Mouse (Mus musculus) layer of hippocampus, postnatal 25 days (tissue): Measurements from ENCODE around the gene Cybc1. TPM values are rescaled to one million over a fixed set of nuclear protein-coding genes. Genes with fewer than 3 reads are reported as not detected.

Source experiments
- DNase-seq, 2 experiments: peaks; one replicate each; pipeline ENCODE4 v3.0.0; 2022; ENCODE audit warnings: mixed read lengths in 2 of 2, low spot score in 1 of 2; ENCODE audit errors: extremely low spot score in 1 of 2
- total RNA-seq, 2 experiments: library from RNA; stranded (reverse); gene quantifications; 2 replicates each; pipeline ENCODE4 v1.2.3; 2021

The Cybc1 gene
- total RNA-seq = 10 to 100 TPM; 23.3 to 24.0 TPM

DNA sequence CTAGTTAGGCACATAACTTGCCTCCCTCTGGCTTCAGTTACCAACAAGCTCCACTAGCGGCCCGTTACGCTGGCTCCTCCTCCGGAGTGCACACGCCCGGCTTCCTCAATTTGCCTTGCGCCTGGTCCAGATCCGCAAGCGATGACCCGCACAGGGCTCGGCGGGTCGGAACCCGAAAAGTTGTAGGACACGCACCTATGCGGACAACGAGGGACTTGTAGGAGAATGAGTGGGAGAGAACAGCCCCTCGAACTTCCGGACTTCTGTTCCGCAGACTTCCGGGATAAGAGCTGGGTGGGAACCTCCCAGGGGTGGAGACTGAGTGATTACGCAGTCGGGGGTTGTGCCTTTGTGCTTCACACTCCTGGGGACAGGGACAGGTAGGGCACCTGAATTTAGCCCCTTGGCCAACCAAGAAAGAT lies at the start of gene Cybc1:
Cybc1 (minus strand) TSS at position 305 of the 422 bp plus-strand sequence.
- peak; percentile 53 for DNase-seq

DNA sequence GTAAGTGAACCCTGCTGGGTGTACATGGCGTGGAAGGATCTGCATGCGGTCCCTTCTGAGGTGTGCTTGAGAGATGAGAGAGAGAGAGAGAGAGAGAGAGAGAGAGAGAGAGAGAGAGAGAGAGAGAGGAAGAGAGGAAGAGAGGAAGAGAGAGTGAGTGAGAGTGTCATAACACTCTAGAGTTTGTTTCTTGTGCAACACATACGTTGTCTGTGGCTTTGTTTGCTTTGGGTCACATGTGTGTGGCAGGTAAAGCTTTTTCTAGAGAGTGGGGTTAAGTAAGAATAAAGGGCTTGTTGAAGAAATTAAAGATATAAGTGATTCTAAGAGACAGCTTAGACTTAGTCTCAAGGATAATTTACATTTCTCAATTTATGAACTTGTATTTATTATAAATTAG lies 48.9 kb upstream of the Cybc1 start:
- DNase-seq = no peak

DNA sequence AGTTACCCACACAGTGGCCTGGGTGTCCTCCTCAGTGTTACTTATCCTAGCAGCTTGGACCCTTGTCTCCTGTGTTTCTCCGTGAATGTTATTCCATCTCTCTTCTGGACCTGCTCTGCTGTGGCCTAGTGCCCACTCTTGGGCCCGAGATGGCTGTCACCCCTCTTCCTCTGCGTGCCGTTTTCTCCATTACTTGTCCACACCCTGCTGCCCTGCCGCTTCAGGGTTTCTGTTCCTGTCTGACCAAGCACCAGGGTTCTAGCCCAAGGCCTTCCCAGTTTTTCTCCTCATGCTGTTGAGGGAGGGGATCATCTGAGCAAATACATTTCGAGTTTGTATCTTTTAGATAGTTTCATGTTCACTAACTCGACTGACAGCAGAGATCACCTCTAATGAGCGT lies 48.4 kb upstream of the Cybc1 start:
- no peak for DNase-seq

DNA sequence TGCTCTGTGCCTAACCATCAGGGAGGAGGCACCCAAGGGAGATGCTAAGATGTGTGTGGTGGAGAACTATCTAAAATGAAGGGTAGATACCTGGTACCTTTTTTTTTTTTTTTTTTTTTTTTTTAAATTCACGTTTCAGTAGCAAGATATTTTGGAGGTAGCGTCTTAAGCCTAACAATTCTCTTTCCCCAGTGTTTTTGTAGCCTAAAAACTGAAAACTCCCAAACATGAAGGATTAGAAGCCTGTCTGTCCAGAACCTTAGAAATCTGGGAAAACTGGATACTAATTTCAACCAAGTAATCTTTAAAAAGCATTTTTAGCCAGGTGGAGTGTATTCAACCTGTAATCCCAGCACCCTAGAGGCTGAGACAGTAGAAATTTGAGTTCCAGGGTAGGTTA lies 32.0 kb upstream of the Cybc1 start:
- DNase-seq = no peak

DNA sequence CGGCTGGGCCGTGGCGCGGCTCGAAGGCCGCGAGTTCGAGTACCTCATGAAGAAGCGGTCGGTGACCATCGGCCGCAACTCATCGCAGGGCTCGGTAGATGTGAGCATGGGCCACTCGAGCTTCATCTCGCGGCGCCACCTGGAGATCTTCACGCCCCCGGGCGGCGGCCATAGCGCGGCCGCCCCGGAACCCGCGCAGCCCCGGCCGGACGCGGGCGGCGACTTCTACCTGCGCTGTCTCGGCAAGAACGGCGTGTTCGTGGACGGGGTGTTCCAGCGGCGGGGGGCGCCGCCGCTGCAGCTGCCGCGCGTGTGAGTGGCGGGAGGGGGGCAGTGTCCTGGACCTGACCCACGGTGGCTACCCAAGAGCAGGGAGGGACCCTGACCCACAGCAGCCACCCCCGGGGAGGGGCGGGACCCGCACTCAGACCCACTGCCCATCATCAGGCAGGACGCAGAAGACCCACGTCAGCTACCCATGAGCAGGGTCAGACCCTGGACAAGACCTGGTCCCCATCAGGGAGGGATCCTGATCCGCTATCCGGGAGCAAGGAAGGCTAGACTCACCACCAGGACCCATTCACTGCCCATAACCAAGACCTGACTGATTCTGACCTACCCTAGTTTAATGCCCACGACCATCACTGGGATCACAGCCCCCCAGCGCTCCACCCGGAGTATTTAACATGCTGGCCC lies 31.2 kb upstream of the Cybc1 start:
- peak in 1 of 2 experiments; percentile 25 for DNase-seq

DNA sequence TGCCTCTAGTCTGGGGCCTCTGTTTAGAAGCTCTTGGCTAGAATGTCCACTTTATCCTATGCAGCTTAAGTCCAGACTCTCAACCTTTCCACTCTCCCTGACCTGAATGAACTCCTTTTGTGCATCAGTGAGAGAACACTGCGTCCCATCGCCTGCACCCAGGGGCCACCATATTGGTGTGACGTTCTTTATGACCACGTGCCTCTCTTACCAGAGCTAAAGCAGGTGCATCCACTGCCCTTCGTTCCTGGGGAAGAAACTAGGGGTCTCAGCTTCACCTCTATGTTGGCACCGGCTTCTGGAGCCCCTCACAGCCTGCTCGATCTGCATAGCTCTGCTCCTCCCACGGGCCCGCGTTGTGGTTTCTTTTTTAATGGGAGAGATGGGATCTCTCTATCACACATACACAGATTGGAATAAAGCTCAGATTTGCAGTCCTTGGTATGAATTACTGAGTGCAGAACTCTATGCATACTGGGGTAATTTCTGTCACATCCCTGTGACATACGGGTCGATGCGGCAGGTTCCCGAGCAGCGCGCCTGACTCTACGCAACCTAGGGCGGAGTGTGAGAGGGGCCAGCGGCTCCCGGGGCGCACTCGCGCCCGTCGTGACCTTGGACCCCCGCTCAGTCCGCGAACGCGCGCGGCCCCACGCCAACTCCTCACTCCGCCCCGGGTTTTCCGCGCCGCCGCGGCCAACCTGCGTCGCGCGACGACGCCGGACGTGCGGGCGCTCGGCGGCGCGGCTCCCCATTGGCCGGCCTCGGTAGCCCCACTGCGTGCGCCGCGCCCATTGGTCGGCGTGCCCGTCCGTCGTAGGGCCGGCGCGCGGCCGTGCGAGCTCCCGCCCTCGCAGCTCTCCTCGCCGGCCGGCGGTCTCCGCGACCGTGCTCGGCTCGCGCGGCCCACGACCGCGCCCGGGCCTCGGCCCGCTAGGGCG lies 30.3 kb upstream of the Cybc1 start, which contains the start of gene Foxk2:
Foxk2 (plus strand) TSS at position 831 of the 941 bp plus-strand sequence.
- DNase-seq = peak; percentile 86 to 91

DNA sequence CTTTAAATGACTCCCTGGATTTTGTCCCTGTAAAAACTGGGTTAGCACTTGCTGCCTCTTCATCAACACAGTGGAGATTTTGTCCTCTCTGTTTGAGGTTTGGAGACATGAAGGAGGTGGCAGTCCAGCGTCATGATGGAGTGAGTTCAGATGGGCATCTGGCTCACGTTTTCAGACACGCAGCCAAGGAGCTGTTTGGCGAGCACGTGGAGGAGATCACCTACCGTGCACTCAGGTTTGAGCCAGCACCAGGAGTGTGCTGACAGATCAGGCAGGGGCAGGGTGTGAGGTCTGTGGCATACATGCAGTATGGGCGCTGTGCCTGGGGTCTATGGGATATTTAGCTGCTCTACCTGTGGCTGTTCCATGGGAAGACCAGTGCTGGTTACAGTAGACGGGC lies 21.1 kb upstream of the Cybc1 start:
- no peak for DNase-seq

DNA sequence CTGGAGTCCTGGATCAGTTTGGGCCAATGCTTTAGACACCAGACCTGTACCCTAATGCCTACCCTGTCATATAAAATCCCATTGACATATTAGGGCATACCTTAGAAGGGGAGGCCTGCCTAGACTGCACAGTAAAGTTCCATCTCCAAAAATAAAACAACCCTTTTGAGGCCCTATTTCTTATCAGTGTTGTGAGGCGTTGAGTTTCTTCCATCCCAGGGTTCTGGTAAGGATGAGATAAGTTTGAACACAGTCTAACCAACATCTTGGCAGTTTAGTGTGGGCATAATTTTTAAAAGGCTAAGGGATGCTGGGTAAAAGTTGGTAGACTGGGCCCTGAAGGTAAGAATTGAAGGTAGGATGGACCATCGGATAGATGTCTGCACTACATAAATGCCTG lies 10.5 kb upstream of the Cybc1 start:
- no peak for DNase-seq

DNA sequence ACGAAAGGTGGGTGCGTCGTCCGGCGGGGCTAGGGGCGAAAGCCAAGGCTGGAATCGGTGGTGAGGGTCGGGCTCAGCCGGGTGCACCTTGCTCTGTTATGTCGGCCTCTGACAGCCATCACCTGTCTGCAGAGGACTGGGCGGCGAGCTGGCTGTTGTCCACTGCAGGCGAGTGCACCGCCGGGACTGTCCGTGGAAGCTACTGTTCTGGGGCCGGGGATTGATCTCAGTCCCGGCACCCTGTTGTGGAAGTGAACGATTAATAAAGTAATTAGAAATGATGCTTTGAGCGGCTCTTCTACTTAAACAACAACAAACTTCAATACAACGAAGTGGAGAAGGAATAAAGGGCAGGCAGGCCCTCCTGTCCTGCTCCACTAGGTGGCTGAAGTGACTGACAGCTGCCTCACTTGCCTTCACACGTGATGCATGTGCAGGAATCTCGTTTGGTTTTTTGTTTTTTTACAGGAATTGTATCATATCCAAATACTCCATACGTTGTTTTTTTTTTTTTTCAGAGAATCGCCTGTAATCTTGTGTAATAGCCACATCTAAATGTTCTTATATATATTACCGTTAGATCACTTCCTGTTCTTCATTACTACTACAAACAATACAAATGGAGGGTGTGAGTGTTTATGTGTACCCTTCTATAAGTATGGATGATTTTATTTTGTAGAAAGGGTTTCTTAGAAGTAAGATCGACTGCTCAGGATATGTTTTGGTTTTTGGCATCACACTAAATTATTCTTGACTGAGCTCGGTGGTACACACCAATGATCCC lies 8.4 kb upstream of the Cybc1 start:
- no peak for DNase-seq

DNA sequence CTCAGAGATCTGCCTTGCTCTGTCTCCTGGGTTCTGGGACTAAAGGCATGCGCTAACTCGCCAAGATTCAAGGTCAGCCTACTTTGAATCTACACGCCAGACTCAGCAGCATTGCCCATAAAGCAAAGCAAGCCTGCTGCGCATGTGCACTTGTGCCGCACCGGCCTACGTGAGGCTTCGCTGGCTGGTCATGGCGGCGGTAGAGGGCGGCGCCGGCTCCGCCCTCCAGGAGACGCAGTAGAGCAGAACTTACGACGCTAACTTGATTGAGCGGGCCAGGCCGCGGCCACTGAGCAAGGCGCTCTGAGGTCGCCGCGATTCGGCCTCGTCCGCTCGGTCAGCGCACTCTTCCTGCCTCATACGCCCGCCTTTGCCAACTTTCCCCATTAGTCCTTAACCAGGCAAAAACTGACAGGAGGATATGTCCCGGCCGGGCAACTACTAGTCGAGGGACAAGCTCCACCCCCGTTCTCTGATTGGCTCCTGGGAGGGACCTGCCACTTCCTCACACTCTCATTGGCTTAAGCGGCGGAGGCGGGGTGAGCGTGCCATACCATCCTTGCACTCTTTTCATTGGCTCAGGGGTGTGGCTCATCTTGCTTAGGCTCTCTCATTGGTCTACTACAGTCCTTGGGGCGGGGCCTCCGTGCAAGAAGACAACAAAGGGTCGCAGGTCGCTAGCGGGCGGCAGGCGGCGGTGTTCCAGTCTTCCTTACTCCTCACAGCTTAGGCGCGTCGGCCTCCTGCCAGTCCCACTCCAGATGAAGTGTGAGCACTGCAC lies 7.6 kb upstream of the Cybc1 start, which contains the start of gene Narf:
Narf (plus strand) TSS at position 690 of the 781 bp plus-strand sequence.
- DNase-seq = peak; percentile 84 to 96

DNA sequence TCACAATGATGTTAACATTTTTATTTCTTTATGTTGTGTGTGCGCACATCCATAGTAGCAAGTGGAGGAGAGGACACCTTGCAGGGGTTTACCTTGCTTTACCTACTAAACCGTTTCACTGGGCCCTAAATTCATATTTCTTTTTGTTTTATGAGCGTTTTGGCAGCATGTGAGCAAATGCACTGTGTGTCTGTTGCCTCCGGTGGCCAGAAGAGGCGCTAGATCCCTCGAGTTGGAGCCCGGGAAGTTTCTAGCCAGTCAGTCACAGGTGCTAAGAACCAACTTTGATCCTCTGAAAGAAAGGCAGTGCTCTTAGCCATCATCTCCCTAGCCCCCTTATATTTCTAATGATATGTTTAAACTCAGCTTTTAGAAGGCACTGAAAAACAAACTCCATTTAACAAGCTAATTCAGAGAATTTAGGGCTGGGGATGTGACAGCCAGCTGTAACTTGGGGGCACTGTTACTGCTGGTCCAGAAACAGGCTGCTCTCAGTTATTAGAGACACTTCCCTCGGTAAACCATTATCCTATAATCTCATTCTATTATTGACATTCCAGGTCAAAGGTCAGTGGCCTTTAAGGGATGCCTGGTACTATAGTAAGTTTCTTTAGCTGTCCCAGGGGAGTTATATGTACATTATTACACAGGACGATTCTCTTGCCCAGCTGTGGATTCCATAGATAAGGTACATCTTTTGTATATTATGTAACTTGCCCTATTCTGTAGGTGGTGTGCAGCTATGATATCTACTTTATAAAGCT lies 6.5 kb upstream of the Cybc1 start:
- no peak for DNase-seq

DNA sequence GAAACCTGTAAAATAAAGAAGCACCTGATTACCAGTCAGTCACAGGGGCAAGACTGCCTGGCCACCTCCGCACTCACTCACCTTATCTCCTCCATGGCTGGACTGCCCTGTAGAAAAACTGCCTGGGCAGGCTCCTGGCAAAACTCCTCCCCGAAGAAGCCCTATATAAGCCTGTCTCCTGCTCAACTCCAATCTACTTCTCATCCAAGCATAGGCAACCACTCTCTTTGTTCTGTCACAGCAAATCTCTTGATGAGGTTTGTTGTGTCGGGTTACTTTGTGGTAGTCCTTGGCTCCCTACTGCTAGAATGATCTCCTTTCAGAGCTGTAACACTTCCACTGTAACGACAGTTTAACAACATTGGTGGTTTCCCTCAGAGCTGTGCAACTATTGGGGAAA lies 3.6 kb upstream of the Cybc1 start:
- DNase-seq = no peak

DNA sequence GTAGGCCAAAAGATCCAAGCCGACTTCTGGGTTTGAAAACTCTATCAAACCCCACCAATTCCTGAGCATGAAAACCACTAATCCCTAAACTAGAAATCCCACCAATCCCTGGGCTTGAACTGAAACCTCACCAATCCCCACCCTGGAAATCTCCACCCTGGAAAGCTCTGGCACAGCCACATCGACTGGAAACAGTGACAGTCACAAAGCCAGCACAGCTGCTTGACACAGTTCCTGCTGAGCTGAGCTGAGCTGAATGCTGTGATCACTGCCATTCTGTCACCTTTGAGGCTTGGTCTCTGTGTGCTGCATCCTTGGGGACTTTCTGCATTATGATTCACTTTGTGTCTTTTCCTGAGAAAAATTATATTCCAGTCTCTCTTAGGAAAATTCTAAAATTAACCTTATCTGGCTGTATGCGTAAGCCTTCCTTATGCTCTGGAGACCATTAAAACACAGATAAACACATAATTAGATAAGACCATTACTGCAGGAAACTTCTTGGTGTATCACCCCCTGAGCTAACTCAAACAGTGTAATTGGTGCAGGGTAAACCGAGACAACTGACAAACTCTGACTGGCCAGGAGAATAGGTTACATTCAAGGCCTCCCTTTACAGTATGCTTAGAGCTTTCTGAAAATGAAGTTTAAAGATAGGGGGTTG lies 2.6 kb upstream of the Cybc1 start:
- no peak for DNase-seq

DNA sequence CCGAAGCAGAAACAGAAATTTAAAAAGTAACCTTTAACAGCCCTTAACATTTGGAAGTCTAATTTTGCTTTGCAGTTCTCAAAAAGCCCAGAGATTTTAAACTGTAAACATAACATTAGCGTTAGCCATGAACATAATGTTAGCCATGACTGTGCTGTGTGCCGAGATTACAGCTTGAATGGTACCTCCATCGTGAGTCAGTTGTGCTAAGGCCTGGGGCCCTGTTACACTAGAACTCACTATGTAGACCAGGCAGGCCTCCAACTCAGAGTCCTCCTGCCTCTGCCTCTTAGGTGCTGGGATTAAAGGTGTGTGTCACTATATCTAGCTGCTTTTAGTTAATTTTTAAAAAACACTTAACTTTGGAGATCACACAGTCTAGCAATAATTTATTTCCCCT lies 2.1 kb upstream of the Cybc1 start:
- no peak for DNase-seq

DNA sequence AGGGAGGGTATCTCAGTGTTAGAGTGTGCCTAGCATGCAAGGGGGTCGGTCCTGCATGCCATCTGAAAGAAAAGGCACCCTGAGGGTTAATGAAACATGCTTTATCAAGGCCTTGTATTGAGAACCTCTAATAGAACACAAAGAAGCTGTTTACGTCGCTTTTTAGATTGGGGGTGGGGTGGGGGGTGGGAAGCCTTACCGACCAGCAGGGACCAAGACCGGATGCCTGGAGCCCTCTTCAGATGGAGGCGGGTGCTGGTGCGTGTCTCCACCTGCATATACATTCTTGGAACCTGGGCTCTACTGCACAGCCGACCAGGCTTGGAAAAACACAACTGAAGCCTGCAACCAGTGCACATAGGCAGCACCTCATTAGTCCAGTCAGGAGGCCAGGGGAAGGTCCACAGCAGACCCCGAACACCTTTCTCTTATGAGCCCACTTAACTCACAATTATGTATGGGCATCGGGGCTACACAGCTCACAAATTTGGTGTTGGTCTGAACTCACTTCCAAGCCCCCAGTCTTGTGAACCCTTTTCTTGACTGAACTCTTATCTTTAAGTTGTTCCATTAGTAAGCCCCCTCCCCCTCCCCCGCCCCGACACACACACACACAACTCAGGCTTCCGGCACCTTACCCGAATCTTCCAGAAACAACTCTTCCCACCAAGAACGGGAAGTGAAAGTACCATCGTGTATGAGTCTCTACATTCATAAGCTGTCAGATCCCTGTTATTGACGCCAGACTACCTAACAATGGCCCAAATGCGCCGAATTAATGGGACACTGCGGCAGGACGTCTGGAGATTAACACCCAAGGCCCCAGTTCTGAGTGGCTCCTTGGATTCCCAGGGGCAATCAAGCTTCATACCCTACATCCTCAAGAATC lies 749 bp downstream of the Cybc1 start:
- DNase-seq = no peak

DNA sequence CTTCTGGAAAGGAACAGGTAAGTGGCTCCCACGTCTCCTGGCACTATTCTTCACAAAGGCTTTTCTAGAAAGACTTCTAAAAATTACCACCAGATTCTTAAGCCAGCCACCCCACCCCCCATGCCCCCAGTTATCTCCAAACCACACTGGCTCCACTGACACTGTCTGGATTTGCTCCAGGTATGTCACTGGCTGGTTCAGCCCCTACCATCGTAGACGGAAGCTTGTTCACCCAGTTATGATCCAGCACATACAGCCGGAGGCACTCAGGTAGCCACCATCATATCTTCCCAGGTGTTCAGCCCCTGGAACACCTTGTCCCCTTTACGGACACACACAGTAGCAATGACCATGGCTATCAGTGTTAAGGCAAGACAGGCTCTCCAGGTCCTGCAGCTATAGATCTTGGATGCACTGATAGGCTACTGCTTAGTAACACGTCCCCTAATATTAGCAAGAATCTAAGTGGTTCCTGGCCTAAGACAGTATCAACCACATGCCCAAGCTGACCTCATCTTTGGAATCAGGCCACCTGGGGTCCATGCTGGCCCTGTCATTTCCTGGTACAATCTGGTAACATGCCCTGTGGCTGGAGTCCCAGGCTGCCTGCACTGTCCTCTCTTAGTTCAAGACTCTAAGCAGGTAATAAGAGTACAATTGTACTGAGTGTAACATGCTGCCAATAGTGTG lies 7.7 kb downstream of the Cybc1 start:
- no peak for DNase-seq

DNA sequence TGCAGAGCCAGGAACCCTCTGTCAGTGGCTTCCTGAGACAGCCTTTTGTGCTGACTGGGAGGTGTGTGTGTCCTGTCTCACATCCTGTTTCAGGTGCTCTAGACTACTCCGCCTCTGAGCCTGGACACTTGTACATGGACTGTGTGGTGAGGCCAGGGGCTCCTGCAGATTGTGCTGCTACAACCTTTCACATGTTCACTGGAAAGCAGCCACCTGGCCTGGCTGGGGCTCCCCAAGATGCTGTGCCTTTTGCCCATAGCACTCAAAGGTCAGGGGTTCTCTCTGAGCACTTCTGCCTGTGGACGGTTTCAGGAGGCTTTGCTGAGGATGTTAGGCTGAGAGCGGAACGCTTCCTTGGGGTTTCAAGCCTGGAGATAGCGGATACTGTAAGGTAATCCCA lies 8.4 kb downstream of the Cybc1 start:
- DNase-seq = no peak
